Mouse (Mus musculus): Measurements from ENCODE around the gene Cog5. TPM values are rescaled to one million over a fixed set of nuclear protein-coding genes. Genes with fewer than 3 reads are reported as not detected.

Cog5 gene
- total RNA-seq, 2 experiments from 2014 or later: 42.1 to 47.9 TPM

DNA sequence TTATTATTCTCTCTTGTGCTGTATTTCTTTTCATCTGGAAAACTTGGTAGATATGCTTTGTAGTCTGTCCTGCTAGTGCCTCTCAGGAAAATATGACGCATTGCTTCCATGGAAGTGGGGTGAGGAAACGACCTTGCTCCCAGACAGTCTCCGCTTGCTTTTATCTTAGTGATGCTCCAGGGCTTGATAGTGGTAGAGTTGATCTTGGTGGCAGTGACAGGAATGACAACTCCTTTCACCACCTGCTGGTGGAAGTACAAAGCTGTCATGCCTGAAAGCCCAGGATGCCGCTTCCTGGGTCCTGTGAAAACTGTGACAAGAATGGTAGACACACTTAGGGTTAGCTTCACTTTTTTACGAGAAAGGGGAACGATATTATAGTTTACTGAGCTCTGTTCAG lies 49.2 kb downstream of the Cog5 start:
- intact Hi-C loops (cut with DNase I): no loop called here

DNA sequence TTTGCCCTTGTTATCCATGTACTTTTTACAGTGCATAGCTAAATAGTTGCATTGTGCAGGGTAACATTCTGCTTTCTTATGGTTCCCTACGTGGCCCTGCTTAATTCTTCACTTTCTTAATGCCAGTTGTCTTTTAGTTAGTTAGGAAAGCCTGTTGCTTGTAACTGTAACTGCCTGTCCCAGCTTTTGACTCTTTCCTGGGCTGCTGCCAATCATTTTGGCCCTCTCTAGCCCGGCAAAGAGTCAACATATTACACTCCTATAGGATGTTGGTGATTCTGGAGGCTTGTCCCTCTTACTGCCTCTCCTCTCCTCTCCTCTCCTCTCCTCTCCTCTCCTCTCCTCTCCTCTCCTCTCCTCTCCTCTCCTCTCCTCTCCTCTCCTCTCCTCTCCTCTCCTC lies 51.5 kb downstream of the Cog5 start:
- DNase-seq (ENCODE audit: extremely low spot score in 1 of 2, low spot score in 2 of 2): no peak
- intact Hi-C loops (cut with DNase I): loop anchor here (5.0 kb wide), 2 partner anchors 204 to 221 kb away; no protein-coding TSS in a partner anchor

More for the DNA sequence above, 49.2 kb downstream of the Cog5 start:
- DNase-seq (ENCODE audit: extremely low spot score in 1 of 2, low spot score in 2 of 2): no peak

DNA sequence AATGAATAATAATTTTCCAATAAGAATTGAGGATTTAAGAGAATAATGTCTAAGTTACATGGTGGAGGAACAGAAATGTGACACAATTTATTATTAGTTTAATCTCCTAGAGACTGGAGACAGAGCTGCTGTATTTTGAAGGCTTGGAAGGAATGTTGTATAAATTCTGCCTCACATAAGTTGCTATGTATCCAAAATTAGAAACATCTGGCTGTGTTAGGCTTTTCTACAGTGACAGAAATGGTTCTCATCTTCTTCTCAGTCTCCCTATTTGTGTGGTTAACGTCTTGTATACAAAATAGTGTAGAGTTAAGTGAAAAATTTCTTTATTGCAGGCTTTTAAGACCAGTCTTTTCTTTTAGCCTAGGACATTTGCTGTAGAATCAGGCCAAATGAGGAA lies 52.9 kb downstream of the Cog5 start:
- DNase-seq (ENCODE audit: extremely low spot score in 1 of 2, low spot score in 2 of 2): no peak
- intact Hi-C loops (cut with DNase I): loop anchor here (5.0 kb wide), 2 partner anchors 205 to 220 kb away; no protein-coding TSS in a partner anchor

DNA sequence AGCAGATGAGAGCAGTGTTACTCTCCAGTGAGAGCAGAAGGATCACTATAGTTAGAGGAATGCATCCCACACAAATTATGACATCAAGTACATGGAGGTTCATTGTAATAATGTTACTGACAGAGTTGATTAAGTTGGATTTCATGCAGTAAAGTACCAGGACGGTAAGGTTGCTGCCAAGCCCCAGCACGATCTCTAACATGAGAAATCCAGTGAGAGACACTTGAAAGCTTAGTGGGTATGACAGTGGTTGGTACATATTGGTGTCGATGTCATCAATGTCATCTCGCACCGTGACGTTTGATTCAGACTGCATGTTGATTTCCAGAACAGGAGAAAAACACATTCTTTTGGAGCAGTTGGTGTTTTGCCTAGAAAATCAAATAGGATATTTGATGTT lies 55.0 kb downstream of the Cog5 start:
- no peak for DNase-seq (ENCODE audit: extremely low spot score in 1 of 2, low spot score in 2 of 2)
- intact Hi-C loops (cut with DNase I): loop anchor here (5.0 kb wide), 3 partner anchors 63 to 218 kb away; no protein-coding TSS in a partner anchor

DNA sequence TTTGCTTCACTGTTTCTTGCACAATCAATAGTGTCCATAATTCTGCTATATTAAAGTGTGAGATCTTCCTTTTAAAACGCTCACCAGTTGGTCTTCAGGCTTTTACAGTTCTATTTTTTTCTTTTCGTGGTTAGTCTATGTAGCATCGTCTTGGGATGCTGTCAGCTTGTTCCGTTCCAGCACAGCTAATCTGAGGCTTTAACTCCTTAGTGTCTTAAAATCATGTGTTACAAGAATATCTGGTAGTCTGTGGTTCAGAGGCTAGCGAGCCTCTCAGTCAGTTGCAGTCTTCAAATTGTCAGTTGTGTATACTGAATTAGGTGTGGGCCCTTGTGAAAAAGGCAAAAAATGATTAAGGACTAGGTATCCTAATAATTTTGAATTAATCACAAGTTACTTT lies 57.6 kb downstream of the Cog5 start:
- intact Hi-C loops (cut with DNase I): loop anchor here (5.0 kb wide), 1 partner anchor 60 kb away; no protein-coding TSS in a partner anchor
- no peak for DNase-seq (ENCODE audit: extremely low spot score in 1 of 2, low spot score in 2 of 2)

DNA sequence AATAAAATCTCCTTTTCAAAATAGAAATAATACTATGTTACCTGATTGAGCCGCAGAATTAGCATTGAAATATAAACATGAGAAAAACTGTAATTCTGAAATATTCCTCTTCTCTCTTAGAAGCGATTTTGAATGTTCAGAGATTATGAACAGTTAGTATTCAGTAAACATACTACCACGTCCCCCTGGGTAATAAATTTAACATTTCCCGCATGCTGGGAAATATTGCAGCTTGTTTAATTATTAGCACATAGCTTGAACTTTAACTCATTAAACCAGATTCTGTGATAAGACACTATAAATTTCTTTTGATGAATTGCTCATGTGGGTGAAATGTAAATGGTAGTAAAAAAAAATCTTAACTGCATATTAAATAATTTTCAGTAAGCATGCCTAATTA lies 58.1 kb downstream of the Cog5 start:
- intact Hi-C loops (cut with DNase I): loop anchor here (5.0 kb wide), 1 partner anchor 60 kb away; no protein-coding TSS in a partner anchor
- no peak for DNase-seq (ENCODE audit: extremely low spot score in 1 of 2, low spot score in 2 of 2)

DNA sequence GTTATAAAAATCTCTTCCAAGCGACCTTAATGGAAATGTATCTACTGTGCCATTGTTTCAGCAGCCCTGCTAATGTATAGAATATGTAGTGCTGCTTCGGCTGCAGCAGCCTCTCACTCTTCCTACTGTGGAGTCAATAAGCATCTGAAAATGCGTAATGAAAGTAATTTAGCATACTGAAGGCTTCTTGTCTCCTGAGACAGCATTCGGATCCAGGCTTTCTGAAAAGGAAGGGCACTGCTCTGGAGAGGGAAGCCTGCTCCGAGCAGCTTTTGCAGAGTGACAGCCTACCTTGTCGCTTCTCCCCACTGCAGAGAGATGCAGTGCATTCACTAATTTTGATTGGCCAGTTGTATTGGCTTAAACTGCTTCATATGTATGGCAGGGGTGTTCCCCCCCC lies 58.9 kb downstream of the Cog5 start, which contains the start of gene Gpr22:
Gene Gpr22, minus strand, starts transcription at position 348 of the 400 bp plus-strand sequence.
- peak; percentile 29 to 65 for DNase-seq (ENCODE audit: extremely low spot score in 1 of 2, low spot score in 2 of 2)
- intact Hi-C loops (cut with DNase I): loop anchor here (5.0 kb wide), 1 partner anchor 59 kb away; no protein-coding TSS in a partner anchor

DNA sequence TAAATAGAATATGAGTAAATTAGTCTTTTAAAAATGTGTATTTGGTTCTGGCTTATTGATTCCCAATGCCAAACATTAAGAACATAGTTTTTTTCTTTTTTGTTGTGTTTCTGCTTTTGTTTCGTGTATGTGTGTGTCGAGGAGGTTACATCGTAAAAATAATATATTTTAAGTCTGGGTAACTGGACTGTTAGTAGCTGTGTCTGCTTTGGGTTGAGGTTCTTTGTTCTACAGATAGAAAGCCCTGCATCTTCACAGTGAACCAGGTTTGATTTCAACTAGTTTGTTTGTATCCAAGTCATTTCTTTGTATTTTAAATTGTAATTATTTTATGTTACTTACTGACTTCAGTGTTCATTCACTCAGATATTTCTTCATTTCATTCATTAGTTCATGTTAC lies 59.4 kb downstream of the Cog5 start:
- intact Hi-C loops (cut with DNase I): loop anchor here (5.0 kb wide), 1 partner anchor 58 kb away; no protein-coding TSS in a partner anchor
- no peak for DNase-seq (ENCODE audit: extremely low spot score in 1 of 2, low spot score in 2 of 2)

DNA sequence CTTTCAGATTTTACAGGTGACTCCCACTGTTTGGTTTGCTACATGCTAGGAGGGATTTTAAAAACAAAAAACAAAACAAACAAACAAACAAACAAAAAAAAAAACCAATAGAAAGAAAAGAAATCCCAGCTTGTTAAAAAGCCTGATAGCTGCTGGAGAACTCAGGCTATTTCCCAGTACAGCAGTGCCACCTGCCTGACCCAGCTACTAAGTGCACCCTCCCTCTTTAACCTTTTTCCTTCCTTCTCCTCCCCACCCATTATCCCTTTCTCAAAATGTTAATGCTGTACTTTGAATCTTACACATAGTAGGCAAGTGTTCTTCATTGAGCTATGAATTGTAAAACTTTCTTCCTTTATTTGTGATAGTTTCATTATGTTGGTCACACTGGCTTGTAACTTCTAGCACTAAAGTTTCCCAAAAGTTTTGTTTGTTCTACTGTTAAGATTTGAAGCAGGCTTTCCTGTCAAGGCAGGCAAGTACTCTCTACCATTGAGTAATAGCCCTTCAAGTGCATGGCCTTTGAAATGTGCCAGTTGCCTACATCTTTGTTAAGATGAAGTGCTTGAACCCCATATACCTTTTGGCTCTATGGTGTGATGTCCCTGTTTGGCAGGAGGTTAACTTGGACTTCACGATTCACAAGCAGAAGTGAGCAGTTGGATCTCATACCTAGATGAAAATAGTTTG lies 65.1 kb downstream of the Cog5 start:
- DNase-seq (ENCODE audit: extremely low spot score in 1 of 2, low spot score in 2 of 2): no peak
- intact Hi-C loops (cut with DNase I): no loop called here

DNA sequence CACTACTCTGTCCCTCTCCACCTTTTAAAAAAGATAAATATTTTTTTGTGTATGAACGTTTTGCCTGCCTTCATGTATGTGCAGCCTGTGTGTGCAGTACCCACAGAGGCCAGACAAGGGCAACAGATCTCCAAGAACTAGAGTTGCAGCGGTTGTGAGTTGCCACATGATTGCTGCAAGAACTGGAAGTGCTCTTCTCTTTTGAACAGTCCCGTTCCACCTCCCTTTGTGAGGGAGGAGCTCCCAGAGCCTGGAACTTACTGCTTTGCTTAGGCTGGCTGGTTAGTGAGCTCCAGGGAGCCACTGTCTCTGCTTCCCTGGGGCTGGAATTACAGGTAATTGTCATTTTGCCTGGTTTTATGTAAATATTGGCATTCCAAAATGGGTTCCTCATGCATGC lies 69.9 kb downstream of the Cog5 start:
- no peak for DNase-seq (ENCODE audit: extremely low spot score in 1 of 2, low spot score in 2 of 2)
- intact Hi-C loops (cut with DNase I): no loop called here

DNA sequence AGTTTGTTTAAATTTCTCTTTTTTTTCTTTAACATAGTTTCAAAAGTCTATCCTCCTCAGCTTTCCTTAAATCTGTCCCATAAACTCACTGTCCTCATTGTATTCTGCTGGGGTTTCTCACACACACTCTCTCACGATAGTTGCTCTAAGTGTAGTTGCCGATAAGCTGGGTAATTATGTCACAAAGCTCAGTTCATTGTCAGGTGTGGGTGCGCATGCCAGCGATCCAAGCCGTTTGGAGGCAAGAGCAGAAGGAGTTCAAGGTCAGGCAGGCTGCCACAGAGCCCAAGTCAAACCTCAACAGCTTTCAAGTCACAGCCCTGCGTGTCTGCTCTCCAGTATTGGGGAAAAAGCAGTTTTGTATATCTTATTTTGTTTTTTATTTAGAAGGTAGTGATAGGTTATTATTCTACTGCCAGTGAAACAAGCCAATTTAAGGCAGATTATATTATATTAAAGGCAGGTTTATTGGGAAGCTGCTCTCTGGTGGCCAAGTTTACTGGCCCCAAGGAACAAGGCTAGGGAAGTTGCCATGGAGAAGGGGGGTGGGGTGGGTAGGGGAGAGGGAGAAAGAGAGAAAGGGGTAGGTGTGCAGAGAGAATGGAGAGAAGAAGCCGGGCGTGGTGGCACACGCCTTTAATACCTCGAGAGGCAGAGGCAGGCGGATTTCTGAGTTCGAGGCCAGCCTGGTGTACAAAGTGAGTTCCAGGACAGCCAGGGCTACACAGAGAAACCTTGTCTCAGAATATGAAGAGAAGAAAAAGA lies 71.0 kb downstream of the Cog5 start:
- intact Hi-C loops (cut with DNase I): no loop called here
- no peak for DNase-seq (ENCODE audit: extremely low spot score in 1 of 2, low spot score in 2 of 2)

DNA sequence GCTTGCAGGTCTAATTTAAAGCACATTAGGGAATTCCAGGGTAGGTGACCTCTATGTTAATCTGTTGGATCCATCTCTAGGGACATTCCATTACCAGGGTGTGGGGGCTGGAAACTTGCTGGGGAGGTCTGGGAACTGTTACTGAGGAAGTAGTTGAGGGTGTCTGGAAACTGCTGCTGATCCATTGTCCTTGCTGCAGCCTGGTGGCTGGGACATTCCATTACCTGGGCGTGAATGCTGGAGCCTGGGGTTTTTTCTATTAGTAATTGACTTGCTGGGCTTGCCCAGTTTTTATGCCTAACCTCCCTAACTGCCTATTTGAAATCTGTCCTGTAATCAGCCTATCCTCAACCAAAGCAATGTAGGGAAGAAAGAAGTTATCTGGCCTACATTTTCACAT lies 72.0 kb downstream of the Cog5 start:
- intact Hi-C loops (cut with DNase I): no loop called here
- no peak for DNase-seq (ENCODE audit: extremely low spot score in 1 of 2, low spot score in 2 of 2)

DNA sequence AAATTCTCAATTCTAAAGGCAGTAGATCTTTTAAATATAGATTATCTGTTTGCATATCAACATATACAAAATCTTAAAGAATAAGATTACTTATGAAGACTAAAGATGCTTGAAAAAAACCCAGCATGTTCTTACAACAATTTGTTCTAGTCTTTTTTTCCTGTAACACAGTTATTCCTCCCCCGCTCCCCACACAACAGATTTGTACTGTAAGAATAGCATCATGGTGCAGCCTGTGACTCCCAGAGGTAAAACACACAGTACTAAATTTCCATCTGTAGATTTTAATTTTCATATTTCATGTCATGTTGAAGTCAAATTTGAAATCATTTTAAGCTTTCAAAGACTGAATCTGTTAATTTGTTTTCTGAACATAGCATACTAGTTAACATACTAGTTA lies 75.5 kb downstream of the Cog5 start:
- intact Hi-C loops (cut with DNase I): no loop called here

DNA sequence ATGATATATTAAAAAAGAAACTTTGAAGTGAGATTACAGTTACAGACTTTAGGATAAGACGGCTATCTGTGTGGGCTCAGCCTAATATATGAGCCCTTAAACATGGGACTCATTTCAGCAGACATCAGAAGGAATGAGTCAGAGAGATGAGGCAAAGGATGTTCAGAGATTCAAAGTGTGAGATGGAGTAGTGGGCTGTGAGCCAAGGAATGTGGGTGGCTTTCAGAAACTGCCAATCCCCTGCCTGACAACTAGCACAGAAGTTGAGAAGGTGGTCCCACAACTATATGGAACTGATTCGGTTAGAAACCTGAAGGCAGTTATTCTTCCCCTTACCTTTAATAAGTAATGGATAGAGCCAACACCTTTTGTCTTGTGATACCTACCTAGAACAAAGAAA lies 79.9 kb downstream of the Cog5 start:
- intact Hi-C loops (cut with DNase I): no loop called here
- DNase-seq (ENCODE audit: extremely low spot score in 1 of 2, low spot score in 2 of 2): peak; percentile 32 to 35

More for the DNA sequence above, 75.5 kb downstream of the Cog5 start:
- DNase-seq (ENCODE audit: extremely low spot score in 1 of 2, low spot score in 2 of 2): no peak

DNA sequence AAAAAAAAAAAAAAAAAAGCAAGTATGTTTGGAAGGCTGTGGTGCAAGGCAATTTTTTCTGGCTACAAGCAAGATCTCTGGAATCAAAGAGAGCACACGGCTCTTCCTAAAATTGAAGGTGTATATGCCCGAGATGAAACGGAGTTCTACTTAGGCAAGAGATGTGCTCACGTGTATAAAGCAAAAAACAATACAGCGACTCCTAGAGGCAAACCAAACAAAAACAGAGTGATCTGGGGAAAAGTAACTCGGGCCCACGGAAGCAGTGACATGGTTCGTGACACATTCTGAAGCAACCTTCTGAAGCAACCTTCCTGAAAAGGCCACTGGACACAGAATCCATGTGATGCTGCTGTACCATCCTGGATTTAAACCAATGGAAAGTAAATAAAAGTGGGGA lies 92.6 kb downstream of the Cog5 start:
- DNase-seq (ENCODE audit: extremely low spot score in 1 of 2, low spot score in 2 of 2): no peak
- intact Hi-C loops (cut with DNase I): no loop called here

DNA sequence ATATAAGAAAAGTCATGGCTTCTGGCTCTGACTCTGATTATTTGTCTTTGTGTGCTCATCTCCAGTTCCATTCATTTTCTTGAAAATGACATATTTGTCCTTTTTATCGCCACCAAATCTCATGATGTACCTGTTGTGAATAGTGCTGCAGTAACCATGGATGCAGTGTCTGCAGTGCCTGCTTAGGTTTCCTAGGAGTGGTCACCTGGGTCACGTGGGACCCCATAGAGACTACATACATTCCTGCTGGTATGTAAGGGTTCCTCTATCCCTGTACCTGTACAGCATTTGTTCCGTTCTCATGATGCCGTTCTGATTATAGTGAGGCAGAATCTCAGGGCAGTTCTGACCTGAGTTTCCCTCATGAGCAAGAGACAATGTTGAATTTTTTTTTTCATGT lies 95.2 kb downstream of the Cog5 start:
- intact Hi-C loops (cut with DNase I): no loop called here

DNA sequence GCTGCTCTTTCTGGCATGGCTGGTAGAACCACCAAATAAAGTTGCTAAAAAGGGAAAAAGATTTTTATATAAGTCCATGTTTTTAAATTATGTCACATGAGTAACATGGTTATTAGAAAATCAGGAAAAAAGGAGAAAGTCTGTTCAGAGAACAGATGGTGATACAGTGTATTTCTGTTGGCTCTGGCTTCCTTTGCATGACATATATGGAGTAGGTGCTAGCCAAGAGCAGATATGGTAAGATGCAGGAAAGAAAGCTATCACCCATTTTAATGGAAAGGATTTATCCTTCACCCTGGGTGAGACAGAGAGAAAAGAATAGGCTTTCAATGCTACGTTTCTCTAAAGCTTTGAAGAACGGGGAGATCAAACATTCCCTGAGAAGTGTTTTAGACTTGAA lies 99.8 kb downstream of the Cog5 start:
- DNase-seq (ENCODE audit: extremely low spot score in 1 of 2, low spot score in 2 of 2): no peak
- intact Hi-C loops (cut with DNase I): no loop called here

More for the DNA sequence above, 95.2 kb downstream of the Cog5 start:
- DNase-seq (ENCODE audit: extremely low spot score in 1 of 2, low spot score in 2 of 2): no peak

DNA sequence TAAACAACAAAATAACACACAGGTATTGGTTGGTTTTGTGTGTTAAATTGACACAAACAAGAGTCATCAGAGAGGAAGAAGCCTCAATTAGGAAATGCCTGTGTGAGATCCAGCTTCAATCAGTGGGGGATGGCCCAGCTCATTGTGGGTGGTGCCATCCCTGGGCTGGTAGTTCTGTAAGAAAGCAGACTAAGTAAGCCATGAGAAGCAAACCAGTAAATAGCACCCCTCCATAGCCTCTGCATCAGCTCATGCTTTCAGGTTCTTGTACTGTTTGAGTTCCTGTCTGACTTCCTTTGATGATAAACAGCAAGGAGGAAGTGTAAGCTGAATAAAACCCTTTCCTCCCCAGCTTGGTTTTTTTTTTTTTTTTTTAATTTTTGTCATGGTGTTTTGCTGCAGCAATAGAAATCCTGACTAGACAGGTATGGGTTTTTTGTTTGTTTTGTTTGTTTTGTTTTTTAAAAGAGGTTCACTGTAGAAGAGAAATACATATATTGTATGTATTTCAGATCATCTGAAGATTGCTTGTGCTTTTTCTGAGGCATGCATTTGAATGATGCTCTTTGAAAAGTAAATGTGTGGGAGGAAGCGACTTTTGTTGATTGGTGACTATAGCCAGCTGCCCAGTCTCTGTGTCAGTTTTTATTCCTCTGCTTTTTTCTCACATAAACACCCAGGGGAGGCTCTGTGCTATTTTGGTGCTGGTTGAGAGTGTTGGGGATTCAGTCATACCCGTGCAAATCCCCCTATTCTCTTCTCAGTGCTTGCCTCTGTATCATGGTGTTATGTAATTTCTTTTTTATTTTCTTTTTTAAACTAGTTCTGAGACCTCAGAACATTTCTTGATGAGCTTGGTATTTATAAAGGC lies 101.5 kb downstream of the Cog5 start:
- intact Hi-C loops (cut with DNase I): no loop called here
- peak in 1 of 2 experiments; percentile 21 for DNase-seq (ENCODE audit: extremely low spot score in 1 of 2, low spot score in 2 of 2)

DNA sequence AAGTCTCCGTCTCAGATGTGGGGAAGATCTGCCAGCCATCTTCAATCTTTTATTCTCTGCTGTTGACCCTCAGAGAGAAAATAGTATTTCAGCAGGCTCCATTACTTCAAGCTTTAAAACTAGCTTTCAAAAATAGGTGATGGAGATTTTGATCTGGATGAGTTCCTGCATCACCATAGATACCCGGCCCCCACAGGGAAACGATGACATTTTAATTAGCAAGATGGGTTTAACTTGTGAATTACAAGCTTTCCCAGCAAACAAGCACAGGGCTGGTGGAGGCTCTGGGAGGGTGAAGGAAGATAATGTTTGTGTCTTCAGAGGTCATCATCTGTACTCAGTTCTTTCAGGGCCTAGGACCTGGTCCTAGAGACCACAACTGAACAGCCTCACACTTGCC lies 118.9 kb downstream of the Cog5 start:
- DNase-seq (ENCODE audit: extremely low spot score in 1 of 2, low spot score in 2 of 2): peak in 1 of 2 experiments; percentile 27
- intact Hi-C loops (cut with DNase I): loop anchor here (5.0 kb wide), 1 partner anchor 61 kb away; the partner anchor contains the start of gene Gpr22
